Mouse (Mus musculus): ENCODE measurements around the gene Golga5.

GRCm38 (mm10) chr12:102497905-102498304, 29.0 kb downstream of the Golga5 start:
- TF ChIP-seq CTCF (IDR thresholded peaks at IDR 0.05; ENCODE audit: control insufficient read depth, insufficient read depth, low read length) (no peak), POLR2A (IDR thresholded peaks at IDR 0.05; ENCODE audit: borderline replicate concordance, control insufficient read depth, low read depth, low read length) (no peak)
